Mouse (Mus musculus) midbrain, postnatal 0 days (tissue): ENCODE measurements around the gene Fat3. TPM values are rescaled to one million over a fixed set of nuclear protein-coding genes. Genes with fewer than 3 reads are reported as not detected.
A peak's percentile ranks its signal among the peaks of the same experiment; 100 is the strongest.

ENCODE experiments used
- ATAC-seq: fragments of 200-750 bp; cut with Nextera tagmentation; 2 replicates; pipeline ENCODE4 v1.8.0; 2017; ENCODE audit warnings: moderate number of reproducible peaks, mild to moderate bottlenecking, moderate TSS enrichment, moderate library complexity; ENCODE audit not compliant: low FRiP score
- DNase-seq: peaks from one replicate; pipeline ENCODE4 v3.0.0-alpha.2; 2015; ENCODE audit warnings: low spot score
- H3K27ac ChIP-seq: fragments of 300-500 bp; sonication (generic); 2 replicates; pipeline ENCODE4 v1.5.1; 2014; ENCODE audit warnings: low read depth, mild to moderate bottlenecking, low read length, mixed read lengths
- H3K27me3 ChIP-seq: fragments of 300-500 bp; sonication (generic); 2 replicates; pipeline ENCODE4 v1.6.1; 2014; ENCODE audit warnings: low read length, control low read depth, mixed read lengths; ENCODE audit not compliant: insufficient read depth
- H3K36me3 ChIP-seq: fragments of 300-500 bp; sonication (generic); 2 replicates; pipeline ENCODE4 v1.6.1; 2014; ENCODE audit warnings: low read length, control low read depth, mixed read lengths; ENCODE audit not compliant: insufficient read depth
- H3K4me1 ChIP-seq: fragments of 300-500 bp; sonication (generic); 2 replicates; pipeline ENCODE4 v1.6.1; 2014; ENCODE audit warnings: mild to moderate bottlenecking, control low read depth, antibody characterized with exemption, low read length, mixed read lengths; ENCODE audit not compliant: insufficient read depth
- H3K4me2 ChIP-seq: fragments of 300-500 bp; sonication (generic); 2 replicates; pipeline ENCODE4 v1.6.1; 2014; ENCODE audit warnings: low read depth, mild to moderate bottlenecking, low read length, mixed read lengths; ENCODE audit not compliant: poor library complexity, severe bottlenecking
- H3K4me3 ChIP-seq: fragments of 300-500 bp; sonication (generic); 2 replicates; pipeline ENCODE4 v1.5.1; 2014; ENCODE audit warnings: low read depth, mild to moderate bottlenecking, low read length, moderate library complexity
- H3K9ac ChIP-seq: fragments of 300-500 bp; sonication (generic); replicated peaks from 2 replicates; pipeline ENCODE4 v1.6.1; 2014; ENCODE audit warnings: mild to moderate bottlenecking, low read length, moderate library complexity, mixed read lengths; ENCODE audit not compliant: poor library complexity, severe bottlenecking
- H3K9me3 ChIP-seq: fragments of 300-500 bp; sonication (generic); 2 replicates; pipeline ENCODE4 v1.6.1; 2016; ENCODE audit warnings: low read length, control low read depth
- CTCF ChIP-seq: IDR thresholded peaks from 2 replicates; pipeline ENCODE4 v1.5.1; 2016; ENCODE audit warnings: antibody characterized with exemption, mild to moderate bottlenecking
- WGBS: fragments of 180-500 bp; shearing (Covaris S2); extraction: QIAGEN DNeasy Blood & Tissue Kit; methylation state at CpG from one replicate; pipeline ENCODE4 v1.1.7; 2014; 5-methylcytosine and 5-hydroxymethylcytosine counted together
- polyA plus RNA-seq: library from polyadenylated mRNA; unstranded; fragments of >200 nt; fragmentation: Nextera tagmentation; extraction: Ambion mirVana; gene quantifications from 2 replicates; pipeline ENCODE4 v1.2.1, GENCODE M21; 2015
- total RNA-seq: library from RNA; depleted of rRNA; stranded (reverse); fragments of >200 nt; gene quantifications from 2 replicates; pipeline ENCODE4 v1.2.3, GENCODE M21; 2014

Gene Fat3
- total and polyA plus RNA-seq, 2 experiments from 2014 or later: 7.6 to 63.7 TPM

GRCm38 (mm10) chr9:15948086-15948485, 553.0 kb downstream of the Fat3 start:
- 67% methylated on average over 4 of the region's 4 CpGs for WGBS
- DNase-seq (no peak), ATAC-seq (no peak)
- Histone ChIP-seq H3K9me3 (no peaks in the 10 kb centered on the region), H3K27me3 (no peaks in the 10 kb centered on the region), H3K4me2 (no peak overlapping the region), H3K9ac (no peak overlapping the region), H3K4me3 (no peak overlapping the region), H3K4me1 (no peaks in the 10 kb centered on the region), H3K27ac (no peak overlapping the region), H3K36me3 (no peaks in the 10 kb centered on the region; the same call in 1 of the 2 replicates)
- no peak for TF ChIP-seq CTCF

GRCm38 (mm10) chr9:15944182-15944581, 556.9 kb downstream of the Fat3 start:
- no peaks in the 10 kb centered on the region for H3K4me1 ChIP-seq
- WGBS: 25% methylated on average over 3 of the region's 3 CpGs
- no peaks in the 10 kb centered on the region for H3K9me3 ChIP-seq
- no peak overlapping the region for H3K4me3 ChIP-seq
- no peaks in the 10 kb centered on the region for H3K27me3 ChIP-seq
- no peak for ATAC-seq
- no peak for DNase-seq
- no peak overlapping the region for H3K4me2 ChIP-seq
- no peaks in the 10 kb centered on the region; the same call in 1 of the 2 replicates for H3K36me3 ChIP-seq
- no peak overlapping the region for H3K27ac ChIP-seq
- no peak overlapping the region for H3K9ac ChIP-seq
- no peak for TF ChIP-seq CTCF

DNA sequence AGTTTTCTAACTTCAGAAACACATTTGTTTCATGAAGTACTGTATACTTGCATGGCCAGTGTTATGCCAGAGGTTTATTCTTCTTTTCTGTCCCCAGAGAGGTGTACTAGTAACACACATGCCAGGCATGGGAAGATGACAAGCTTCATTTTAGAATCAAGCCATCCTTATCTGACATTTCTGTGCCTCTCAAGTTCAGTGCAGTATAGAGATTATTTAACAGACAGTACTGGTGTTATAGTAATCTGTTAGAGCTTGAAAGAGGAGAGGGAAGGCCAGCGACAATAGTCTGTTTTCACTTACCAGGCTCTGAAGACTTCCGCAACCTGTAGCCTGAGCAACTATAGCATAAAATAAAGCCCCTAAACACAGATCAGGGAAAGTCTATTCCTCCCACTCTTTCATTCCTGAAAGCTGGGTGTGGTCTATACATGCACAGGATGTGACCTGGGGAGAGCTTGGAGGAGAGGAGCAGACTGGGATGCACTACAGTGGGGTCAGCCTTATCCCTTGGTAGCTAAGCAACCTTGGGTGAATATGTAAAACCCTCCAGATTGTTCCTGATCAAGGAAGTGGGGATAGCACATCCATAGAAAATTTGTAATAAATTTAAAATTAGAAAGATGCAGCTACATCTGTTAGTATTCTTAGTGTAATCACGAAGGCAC, 557.5 kb downstream of the Fat3 start:
- no peak overlapping the region for H3K4me2 ChIP-seq
- no peaks in the 10 kb centered on the region for H3K9me3 ChIP-seq
- 69% methylated on average over 3 of the region's 3 CpGs for WGBS
- H3K4me1 ChIP-seq: no peaks in the 10 kb centered on the region
- DNase-seq (no peak), ATAC-seq (no peak)
- no peaks in the 10 kb centered on the region for H3K27me3 ChIP-seq
- no peak for TF ChIP-seq CTCF
- no peak overlapping the region for H3K27ac ChIP-seq
- no peak overlapping the region for H3K4me3 ChIP-seq
- H3K36me3 ChIP-seq: no peaks in the 10 kb centered on the region; the same call in 1 of the 2 replicates
- no peak overlapping the region for H3K9ac ChIP-seq

- H3K36me3 ChIP-seq: peaks cover 5% of the 10 kb centered on the region
- H3K27me3 ChIP-seq: no peaks in the 10 kb centered on the region
- 93% methylated on average over 2 of the region's 2 CpGs for WGBS
- no peak for DNase-seq
- H3K4me3 ChIP-seq: no peak overlapping the region
- no peak overlapping the region for H3K4me2 ChIP-seq
- no peaks in the 10 kb centered on the region for H3K9me3 ChIP-seq
- H3K9ac ChIP-seq: no peak overlapping the region
- no peak for ATAC-seq
- no peak overlapping the region for H3K27ac ChIP-seq
- no peak for TF ChIP-seq CTCF
- H3K4me1 ChIP-seq: no peaks in the 10 kb centered on the region
These were observed 559.3 kb downstream of the Fat3 start for GRCm38 (mm10) chr9:15941818-15942217.

DNA sequence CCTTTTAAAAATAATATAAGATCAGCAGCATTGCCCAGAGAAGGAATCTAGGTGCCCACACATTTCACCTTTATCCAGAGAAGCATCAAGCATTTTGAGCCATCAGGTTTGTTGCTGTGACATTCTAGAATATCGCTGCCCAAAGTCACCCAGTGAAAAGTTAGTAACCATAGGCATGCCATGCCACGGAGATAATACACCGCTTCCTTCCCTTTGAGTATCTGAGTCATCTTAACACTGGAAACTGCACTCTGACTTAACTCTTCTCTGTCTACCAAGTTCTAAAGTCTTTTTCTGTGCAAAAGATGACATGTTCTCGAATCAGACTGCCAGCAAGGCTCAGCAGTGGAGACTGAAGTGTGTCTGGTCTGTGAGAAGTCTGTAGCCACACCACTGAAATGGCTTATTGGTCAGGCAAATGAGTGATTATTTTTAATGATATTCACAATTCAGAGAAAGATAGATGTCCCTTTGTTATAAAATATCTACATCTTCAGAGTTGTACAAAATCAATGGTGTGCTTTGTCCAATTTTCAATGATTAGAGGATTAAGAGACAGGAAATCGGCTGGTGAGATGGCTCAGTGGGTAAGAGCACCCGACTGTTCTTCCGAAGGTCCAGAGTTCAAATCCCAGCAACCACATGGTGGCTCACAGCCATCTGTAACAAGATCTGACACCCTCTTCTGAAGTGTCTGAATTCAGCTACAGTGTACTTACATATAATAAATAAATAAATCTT, 560.0 kb downstream of the Fat3 start:
- 82% methylated on average over 7 of the region's 7 CpGs for WGBS
- no peak for TF ChIP-seq CTCF
- Histone ChIP-seq H3K36me3 (peaks cover 5% of the 10 kb centered on the region; the same call in 1 of the 2 replicates), H3K4me3 (no peak overlapping the region), H3K9me3 (no peaks in the 10 kb centered on the region), H3K27ac (no peak overlapping the region), H3K9ac (no peak overlapping the region), H3K4me1 (no peaks in the 10 kb centered on the region), H3K27me3 (no peaks in the 10 kb centered on the region), H3K4me2 (no peak overlapping the region)
- no peak for DNase-seq
- ATAC-seq: no peak

DNA sequence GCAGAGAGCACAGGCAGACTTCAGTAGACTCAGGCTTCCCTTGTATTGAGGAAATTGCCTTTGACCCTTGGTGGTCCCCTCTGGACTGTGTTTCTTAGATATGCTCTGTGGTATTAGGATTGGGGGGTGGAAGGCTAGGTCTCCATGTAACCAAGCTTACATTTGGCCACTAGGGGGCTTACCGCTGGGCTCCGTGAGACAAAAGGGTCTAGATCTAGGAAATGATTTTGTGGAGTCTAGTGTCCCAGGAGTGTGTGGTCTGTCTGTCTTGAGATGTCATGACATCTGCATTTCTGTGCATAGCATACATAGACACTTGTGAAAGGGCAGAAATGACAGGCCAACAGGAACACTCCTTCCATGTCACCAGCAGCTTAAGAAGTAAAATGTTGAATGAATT, 561.5 kb downstream of the Fat3 start:
- no peak for DNase-seq
- no peak overlapping the region for H3K4me2 ChIP-seq
- H3K9me3 ChIP-seq: no peaks in the 10 kb centered on the region
- H3K4me1 ChIP-seq: no peaks in the 10 kb centered on the region
- TF ChIP-seq CTCF: peak; percentile 55
- H3K9ac ChIP-seq: no peak overlapping the region
- 53% methylated on average over 2 of the region's 2 CpGs for WGBS
- no peaks in the 10 kb centered on the region for H3K27me3 ChIP-seq
- ATAC-seq: no peak
- H3K4me3 ChIP-seq: no peak overlapping the region
- peaks cover 5% of the 10 kb centered on the region; the same call in 1 of the 2 replicates for H3K36me3 ChIP-seq
- H3K27ac ChIP-seq: no peak overlapping the region
